Mouse (Mus musculus) G1E (cell line): ENCODE results near the gene Ms4a5.

Experiments used
- CTCF ChIP-seq: IDR thresholded peaks from 2 replicates; pipeline ENCODE4 v1.5.1; 2012; ENCODE audit warnings: low read depth, low read length, inconsistent platforms, mixed read lengths
- GATA1 ChIP-seq: IDR thresholded peaks from 2 replicates; pipeline ENCODE4 v1.6.1; 2012; ENCODE audit warnings: borderline replicate concordance, low read length, inconsistent platforms, mixed read lengths
- POLR2AphosphoS5 ChIP-seq: IDR thresholded peaks from 2 replicates; pipeline ENCODE4 v1.6.1; 2012; ENCODE audit warnings: low read depth, low read length, inconsistent platforms; ENCODE audit not compliant: insufficient replicate concordance
- TAL1 ChIP-seq: conservative IDR thresholded peaks from 2 replicates; pipeline ENCODE4 v1.6.1; 2012; ENCODE audit warnings: low read depth, low read length, inconsistent platforms, mixed read lengths

- no peak for TF ChIP-seq CTCF
- TF ChIP-seq GATA1 = no peak
- TF ChIP-seq POLR2AphosphoS5 = no peak
- TF ChIP-seq TAL1 = no peak
Observed at GRCm38 (mm10) chr19:11232348-11232747, 51.3 kb downstream of the Ms4a5 start, which contains the start of gene Ms4a12.
